Mouse (Mus musculus): ENCODE measurements around the gene H2-K1.
A peak's percentile ranks its signal among the peaks of the same experiment; 100 is the strongest.
"Not testable (repeated sequence)": the region's sequence is repeated elsewhere in the genome, so short reads cannot be mapped to it uniquely, and the experiment has no call there.

Gene H2-K1

DNA sequence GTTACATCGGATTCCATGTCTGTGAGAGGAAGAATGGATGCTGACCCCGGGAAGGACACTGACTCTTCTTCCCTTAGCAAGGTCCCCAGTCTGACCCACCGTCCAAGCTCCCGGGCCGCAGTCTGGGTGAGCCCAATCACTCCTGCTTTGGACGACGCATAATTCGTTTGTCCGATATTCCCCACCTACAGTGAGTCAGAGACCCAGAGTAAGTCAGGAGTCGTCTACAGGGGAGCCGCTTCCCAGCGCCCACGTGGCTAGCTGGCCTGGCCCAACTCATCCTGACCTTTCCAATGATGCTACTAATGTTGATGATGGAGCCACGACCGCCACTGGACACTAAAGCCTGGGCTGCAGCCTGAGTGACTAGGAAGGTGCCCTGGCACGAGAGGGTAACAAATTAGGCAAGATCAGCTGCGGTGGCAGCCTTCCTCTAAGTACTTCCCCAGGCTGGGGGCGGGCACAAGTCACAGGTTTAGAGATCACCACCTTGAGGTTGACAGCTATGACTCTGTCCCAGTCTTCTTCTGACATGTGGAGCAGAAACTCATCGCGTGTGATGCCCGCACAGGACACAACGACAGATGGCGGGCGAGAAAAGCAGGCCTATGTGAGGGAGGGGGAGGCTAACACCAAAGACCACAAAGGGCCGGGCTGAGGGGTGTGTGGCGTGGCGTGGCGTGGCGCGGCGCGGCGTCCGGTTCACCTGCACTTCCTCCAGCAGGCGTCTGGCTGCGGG, 26.9 kb upstream of the H2-K1 start:
- peak in 1 of 2 experiments; percentile 23 for DNase-seq (ENCODE audit: low spot score in 2 of 2)

- DNase-seq (ENCODE audit: low spot score in 2 of 2) = no peak
Observed at GRCm38 (mm10) chr17:34026221-34026620, 26.1 kb upstream of the H2-K1 start.

GRCm38 (mm10) chr17:34025756-34026151, 25.6 kb upstream of the H2-K1 start:
- DNase-seq (ENCODE audit: low spot score in 2 of 2) = peak in 1 of 2 experiments; percentile 28

DNA sequence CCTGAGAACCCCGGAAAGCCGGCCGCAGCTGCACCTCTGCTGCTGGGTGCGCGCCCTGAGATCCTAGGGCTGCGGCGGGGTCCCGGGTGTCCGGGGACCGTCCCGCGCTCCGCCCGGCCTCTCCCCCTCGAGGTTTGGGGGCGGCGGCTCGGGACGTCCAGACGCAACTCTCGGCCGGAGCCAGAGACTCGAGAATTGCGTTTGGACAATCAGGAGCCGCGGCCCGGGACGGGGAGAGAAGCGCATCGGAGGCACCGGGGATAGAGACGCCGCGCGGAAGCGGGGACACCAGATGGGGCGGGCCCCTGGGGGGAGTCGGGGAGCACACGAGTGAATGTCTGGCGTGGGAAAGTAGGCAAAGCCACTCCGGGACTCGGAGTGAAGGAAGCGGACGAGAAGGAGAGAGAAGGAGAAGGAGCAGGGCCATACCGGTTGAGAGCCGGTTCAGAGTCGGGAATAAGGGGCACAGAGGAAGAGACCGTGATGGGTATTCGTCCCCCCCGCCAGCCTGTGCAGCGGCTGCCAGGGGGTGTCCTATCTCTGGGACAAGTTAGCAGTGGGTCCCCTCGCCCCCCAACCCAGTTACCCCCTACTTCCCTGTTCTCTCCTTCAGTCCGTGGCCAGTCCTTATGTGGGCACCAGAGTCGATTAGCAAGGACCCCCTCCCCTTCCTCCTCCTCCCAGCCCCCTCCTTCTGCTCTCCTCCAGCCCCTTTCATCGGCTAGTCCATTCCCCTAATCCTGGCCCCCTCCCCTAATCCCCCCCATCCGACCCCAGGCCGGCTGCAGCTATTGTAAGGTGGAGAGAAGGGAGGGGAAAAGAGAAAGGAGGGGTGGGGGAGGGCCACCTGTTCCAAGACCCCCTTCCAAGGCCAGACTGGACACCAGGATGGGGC, 25.0 kb upstream of the H2-K1 start:
- DNase-seq (ENCODE audit: low spot score in 2 of 2) = no peak

GRCm38 (mm10) chr17:34024317-34024821, 24.2 kb upstream of the H2-K1 start, which contains the start of gene Ring1:
Gene Ring1 (minus strand): TSS chr17:34024680.
- DNase-seq (ENCODE audit: low spot score in 2 of 2) = peak; percentile 84

- DNase-seq (ENCODE audit: low spot score in 2 of 2) = no peak
Observed at GRCm38 (mm10) chr17:34023678-34024077, 23.5 kb upstream of the H2-K1 start.

DNA sequence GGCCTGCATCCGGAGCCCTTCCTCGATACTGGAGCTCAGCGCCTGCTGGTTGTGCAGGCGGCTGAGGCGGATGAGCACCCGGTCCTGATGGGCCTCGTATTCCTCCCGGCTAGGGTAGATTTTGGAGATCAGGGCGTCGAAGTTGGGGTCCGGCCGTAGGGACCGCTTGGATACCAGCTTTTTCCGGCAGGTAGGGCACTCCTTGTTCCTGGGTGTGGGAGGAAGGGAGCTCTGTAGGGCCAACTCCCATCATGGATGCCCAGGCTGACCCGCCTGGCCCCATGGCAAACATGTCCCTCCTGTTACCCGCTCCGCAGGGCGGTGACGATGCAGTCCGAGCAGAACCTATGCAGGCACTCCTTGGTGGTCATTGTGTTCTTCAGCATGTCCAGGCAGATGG, 22.8 kb upstream of the H2-K1 start:
- DNase-seq (ENCODE audit: low spot score in 2 of 2) = no peak

- no peak for DNase-seq (ENCODE audit: low spot score in 2 of 2)
Observed at GRCm38 (mm10) chr17:34022414-34022783, 22.3 kb upstream of the H2-K1 start.

- DNase-seq (ENCODE audit: low spot score in 2 of 2) = no peak
Observed at GRCm38 (mm10) chr17:34021539-34022413, 21.6 kb upstream of the H2-K1 start.

GRCm38 (mm10) chr17:34013436-34013835, 13.3 kb upstream of the H2-K1 start:
- no peak for DNase-seq (ENCODE audit: low spot score in 2 of 2)

GRCm38 (mm10) chr17:34010156-34010555, 10.0 kb upstream of the H2-K1 start:
- DNase-seq (ENCODE audit: low spot score in 2 of 2) = no peak

DNA sequence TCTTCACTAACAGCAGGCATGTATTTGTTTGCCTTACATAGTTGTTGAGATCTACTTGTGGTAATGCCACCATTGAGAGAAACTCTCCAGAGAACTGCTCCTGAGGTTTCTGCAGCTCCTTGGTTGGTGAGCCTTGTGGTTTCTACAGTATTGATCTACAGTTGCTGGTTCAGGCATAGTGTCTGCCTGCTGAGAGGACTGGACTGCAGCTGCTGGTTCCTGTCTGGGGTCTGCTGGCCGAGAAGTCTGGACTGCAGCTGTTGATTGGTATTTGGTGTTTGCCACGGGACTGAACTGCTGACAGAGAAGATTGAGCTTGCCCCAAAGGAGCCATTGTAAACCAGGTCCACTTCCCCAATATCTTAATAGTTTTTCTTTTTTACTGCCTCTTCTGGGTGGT, 6.4 kb upstream of the H2-K1 start:
- no peak for DNase-seq (ENCODE audit: low spot score in 2 of 2)

DNA sequence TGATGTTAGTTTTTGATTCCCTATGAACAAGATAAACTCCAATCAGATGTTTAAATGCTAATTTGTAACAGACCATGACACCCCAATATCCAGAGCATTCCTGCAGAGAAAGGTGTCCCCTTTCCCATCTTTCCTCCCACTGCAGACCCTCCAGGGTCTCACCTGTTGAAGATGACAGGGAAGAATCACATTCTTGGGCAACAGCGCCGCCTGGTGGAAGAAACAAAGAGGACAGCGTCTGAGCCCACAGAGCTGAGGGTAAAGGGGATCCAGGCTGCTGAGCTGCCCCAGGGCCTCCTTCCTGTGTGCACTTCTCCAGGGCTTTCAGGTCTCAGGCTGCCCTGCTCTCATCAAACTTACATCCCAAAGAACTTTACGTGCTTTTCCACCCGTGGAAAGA, 3.3 kb upstream of the H2-K1 start:
- peak in 1 of 2 experiments; percentile 19 for DNase-seq (ENCODE audit: low spot score in 2 of 2)

GRCm38 (mm10) chr17:34000796-34001195, 649 bp upstream of the H2-K1 start:
- not testable (repeated sequence) for DNase-seq (ENCODE audit: low spot score in 2 of 2)

DNA sequence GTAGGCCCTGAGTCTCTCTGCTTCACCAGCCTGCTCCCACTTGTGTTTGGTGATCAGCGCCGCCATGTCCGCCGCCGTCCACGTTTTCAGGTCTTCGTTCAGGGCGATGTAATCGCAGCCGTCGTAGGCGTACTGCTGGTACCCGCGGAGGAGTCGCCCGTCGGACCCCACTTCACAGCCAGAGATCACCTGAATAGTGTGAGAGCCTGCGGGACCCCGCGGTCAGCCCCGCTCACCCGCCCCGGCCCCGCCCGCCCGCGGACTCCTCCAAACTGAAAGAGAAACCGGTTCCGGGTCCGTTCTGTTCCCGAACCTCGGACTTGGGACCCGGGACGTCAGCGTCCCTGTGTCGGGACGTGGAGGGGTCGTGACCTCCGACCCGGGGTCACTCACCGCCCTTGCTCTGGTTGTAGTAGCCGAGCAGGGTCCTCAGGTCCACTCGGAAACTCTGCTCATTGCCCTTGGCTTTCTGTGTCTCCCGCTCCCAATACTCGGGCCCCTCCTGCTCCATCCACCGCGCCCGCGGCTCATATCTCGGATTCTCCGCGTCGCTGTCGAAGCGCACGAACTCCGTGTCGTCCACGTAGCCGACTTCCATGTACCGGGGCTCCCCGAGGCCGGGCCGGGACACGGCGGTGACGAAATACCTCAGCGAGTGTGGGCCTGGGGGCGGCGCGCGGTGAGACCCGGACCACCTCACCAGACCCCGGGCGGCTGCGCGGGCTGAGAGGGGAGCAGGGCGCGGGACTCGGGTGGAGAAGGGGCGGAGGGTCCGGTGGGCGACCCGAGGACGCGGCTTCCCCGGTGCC, 602 bp downstream of the H2-K1 start:
- no peak for DNase-seq (ENCODE audit: low spot score in 2 of 2)

GRCm38 (mm10) chr17:33998697-33999096, 1.4 kb downstream of the H2-K1 start:
- not testable (repeated sequence) for DNase-seq (ENCODE audit: low spot score in 2 of 2)

DNA sequence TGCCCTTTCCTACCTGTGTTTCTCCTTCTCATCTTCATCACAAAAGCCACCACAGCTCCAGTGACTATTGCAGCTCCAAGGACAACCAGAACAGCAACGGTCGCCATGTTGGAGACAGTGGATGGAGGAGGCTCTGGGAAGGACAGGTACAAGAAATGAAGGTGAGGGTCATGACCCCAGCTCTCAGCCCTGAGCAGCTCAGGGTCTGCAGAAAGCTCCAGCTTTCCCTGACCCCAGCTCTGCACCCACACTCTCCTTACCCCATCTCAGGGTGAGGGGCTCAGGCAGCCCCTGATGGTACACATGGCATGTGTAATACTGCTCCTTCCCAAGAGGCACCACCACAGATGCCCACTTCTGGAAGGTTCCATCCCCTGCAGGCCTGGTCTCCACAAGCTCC, 3.1 kb downstream of the H2-K1 start:
- DNase-seq (ENCODE audit: low spot score in 2 of 2) = not testable (repeated sequence)

DNA sequence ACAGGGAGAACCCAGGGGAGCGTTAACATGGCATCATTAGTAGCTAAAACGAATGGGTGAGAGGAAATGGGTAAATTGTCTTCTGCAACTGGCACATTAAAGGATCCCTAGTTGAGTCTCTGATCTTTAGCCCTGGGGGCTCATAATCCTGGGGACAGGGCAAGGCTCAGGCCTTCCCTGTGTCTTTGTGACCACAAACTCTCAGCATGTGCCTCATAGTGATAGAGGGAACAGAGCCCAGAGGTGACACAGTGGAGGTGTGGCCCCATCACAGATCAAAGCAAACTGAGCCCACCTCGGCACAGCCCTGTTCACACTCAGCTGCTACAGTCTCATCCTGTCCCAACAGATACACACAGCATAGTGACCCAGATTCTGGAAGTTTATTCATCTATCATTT, 4.5 kb downstream of the H2-K1 start:
- DNase-seq (ENCODE audit: low spot score in 2 of 2) = no peak

- no peak for DNase-seq (ENCODE audit: low spot score in 2 of 2)
Observed at GRCm38 (mm10) chr17:33994959-33995358, 5.2 kb downstream of the H2-K1 start.

GRCm38 (mm10) chr17:33991788-33992664, 8.1 kb downstream of the H2-K1 start:
- no peak for DNase-seq (ENCODE audit: low spot score in 2 of 2)

Measured in frontal cortex, postnatal 14 days (tissue).